Mouse (Mus musculus): ENCODE results near the gene Limk2.

GRCm38 (mm10) chr11:3433809-3434208 is 24.8 kb upstream of the Limk2 start:
- TF ChIP-seq CTCF (IDR thresholded peaks at IDR 0.05; ENCODE audit: low read depth), result no peak
- no peak for TF ChIP-seq EP300 (IDR thresholded peaks at IDR 0.05; ENCODE audit: low read depth)
